Mouse (Mus musculus) liver, embryonic 12.5 days (tissue): Measurements from ENCODE around the gene Rasd2. TPM values are rescaled to one million over a fixed set of nuclear protein-coding genes. Genes with fewer than 3 reads are reported as not detected.

Experiments
- ATAC-seq: fragments of 200-750 bp; cut with Nextera tagmentation; 2 replicates; pipeline ENCODE4 v1.8.0; 2017; ENCODE audit warnings: moderate number of reproducible peaks, mild to moderate bottlenecking, moderate library complexity
- H3K27ac ChIP-seq: fragments of 300-500 bp; sonication (generic); 2 replicates; pipeline ENCODE4 v1.5.1; 2016; ENCODE audit warnings: mild to moderate bottlenecking
- H3K27me3 ChIP-seq: fragments of 300-500 bp; sonication (generic); replicated peaks from 2 replicates; pipeline ENCODE4 v1.6.1; 2016; ENCODE audit warnings: mild to moderate bottlenecking, moderate library complexity
- H3K36me3 ChIP-seq: fragments of 300-500 bp; sonication (generic); 2 replicates; pipeline ENCODE4 v1.6.1; 2016; ENCODE audit warnings: mild to moderate bottlenecking, moderate library complexity
- H3K4me1 ChIP-seq: fragments of 300-500 bp; sonication (generic); 2 replicates; pipeline ENCODE4 v1.6.1; 2016
- H3K4me2 ChIP-seq: fragments of 300-500 bp; sonication (generic); 2 replicates; pipeline ENCODE4 v1.6.1; 2016; ENCODE audit warnings: mild to moderate bottlenecking, moderate library complexity
- H3K4me3 ChIP-seq: fragments of 300-500 bp; sonication (generic); 2 replicates; pipeline ENCODE4 v1.5.1; 2016; ENCODE audit warnings: mild to moderate bottlenecking, moderate library complexity
- H3K9ac ChIP-seq: fragments of 300-500 bp; sonication (generic); 2 replicates; pipeline ENCODE4 v1.6.1; 2016; ENCODE audit warnings: mild to moderate bottlenecking, moderate library complexity
- H3K9me3 ChIP-seq: fragments of 300-500 bp; sonication (generic); replicated peaks from 2 replicates; pipeline ENCODE4 v1.6.1; 2016; ENCODE audit warnings: mild to moderate bottlenecking, moderate library complexity
- WGBS: fragments of 180-500 bp; shearing (Covaris S2); methylation state at CpG from one replicate; pipeline ENCODE4 v1.1.7; 2016; ENCODE audit not compliant: insufficient replicate concordance; 5-methylcytosine and 5-hydroxymethylcytosine counted together
- polyA plus RNA-seq: library from polyadenylated mRNA; unstranded; fragments of >200 nt; fragmentation: Nextera tagmentation; extraction: Ambion mirVana; gene quantifications from 2 replicates; pipeline ENCODE4 v1.2.1, GENCODE M21; 2016

Gene Rasd2
- 0.07 and 0.10 TPM in 2 replicates for polyA plus RNA-seq

DNA sequence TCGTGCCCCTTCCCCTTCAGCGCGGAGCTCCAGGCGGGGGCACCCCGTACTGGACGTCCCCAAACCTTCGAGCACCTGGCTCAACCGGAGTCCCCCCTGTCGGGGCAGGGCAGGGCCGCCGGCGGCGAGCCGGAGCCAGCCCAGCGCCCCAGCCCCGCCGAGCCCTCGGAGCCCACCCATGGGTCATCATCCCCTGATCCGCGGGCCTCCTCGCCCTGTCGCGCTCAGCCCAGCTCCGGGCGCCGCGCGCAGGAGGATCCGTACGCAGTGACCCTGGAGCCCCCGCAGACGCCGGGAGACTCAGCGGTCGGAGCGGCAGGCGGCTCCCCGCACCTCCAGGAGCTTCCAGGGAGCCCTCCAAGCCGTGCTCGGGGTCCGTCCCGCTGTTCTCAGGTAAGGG lies at the start of gene Rasd2:
Gene Rasd2 (plus strand): TSS at position 259 of the 400 bp plus-strand sequence.
- no peak within 1 kb of the TSS for H3K27ac ChIP-seq
- H3K27me3 ChIP-seq: peaks cover 90% of the 10 kb centered on the region

DNA sequence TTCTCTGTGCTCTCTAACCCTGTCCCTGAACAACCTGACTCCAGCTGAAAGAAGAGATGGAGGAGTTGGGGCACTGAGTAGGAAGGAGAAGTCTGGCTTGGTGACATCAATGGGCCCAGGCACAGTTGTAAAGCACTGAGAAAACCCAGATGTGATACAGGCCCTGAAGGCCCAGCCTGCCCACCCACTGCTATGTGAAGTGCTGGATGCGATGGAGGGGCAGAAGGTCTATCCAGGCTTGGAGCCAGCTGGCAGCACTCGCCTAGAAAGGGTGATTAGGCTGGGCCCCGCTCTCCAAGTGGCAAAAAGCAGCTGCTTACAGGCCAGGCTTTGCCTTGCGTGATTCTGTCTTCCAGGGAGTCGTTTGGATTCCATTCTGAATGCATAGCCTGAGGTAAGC lies 44.4 kb upstream of the Rasd2 start:
- no peak overlapping the region for H3K27ac ChIP-seq
- H3K4me2 ChIP-seq: no peak overlapping the region
- H3K36me3 ChIP-seq: no peaks in the 10 kb centered on the region
- 63% methylated on average over 5 of the region's 5 CpGs for WGBS
- H3K4me3 ChIP-seq: no peak overlapping the region
- ATAC-seq: no peak
- H3K9me3 ChIP-seq: no peaks in the 10 kb centered on the region
- H3K4me1 ChIP-seq: no peaks in the 10 kb centered on the region
- H3K27me3 ChIP-seq: no peaks in the 10 kb centered on the region; the same call in 1 of the 2 replicates
- no peak overlapping the region for H3K9ac ChIP-seq

More for the DNA sequence above, at the start of gene Rasd2:
- Histone ChIP-seq H3K4me3 (peak within 1 kb of the TSS; percentile 50), H3K9me3 (no peaks in the 10 kb centered on the region), H3K36me3 (no peaks in the 10 kb centered on the region), H3K9ac (no peak within 1 kb of the TSS), H3K4me1 (peaks cover 14% of the 10 kb centered on the region), H3K4me2 (peak within 1 kb of the TSS; percentile 74)
- no peak for ATAC-seq
- 2% methylated on average over 41 of the region's 42 CpGs for WGBS

DNA sequence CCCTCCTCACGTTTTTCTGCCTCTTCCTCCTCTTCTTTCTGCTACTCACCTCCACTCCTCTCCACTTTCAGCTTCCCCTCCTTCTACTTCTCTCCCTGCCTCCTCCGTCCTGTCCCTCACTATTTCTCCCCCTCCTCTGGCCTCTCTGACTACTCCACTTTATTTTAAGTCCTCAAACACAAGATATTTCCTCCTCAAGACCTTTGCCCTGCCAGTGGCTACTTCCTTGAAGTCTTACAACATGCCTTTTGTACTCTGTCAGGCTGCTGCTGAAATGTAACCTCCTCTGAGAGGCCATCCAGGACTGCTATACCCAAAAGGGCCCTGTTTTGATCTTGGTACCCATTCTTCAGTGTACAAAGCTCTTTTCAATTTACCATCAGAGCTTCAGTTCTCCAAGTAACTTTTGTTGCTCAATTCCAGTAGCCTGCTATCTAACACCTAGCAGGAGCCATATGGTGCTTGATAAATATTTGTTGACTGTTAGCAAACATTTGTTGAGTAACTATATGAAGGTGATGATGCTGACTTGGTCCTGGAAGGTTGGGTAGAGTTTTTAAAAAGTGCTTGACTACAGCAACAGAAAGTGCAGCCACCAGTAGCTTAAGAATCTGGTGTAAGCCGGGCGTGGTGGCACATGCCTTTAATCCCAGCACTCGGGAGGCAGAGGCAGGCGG lies 41.6 kb upstream of the Rasd2 start:
- Histone ChIP-seq H3K9me3 (no peaks in the 10 kb centered on the region), H3K4me2 (no peak overlapping the region), H3K4me3 (no peak overlapping the region), H3K27ac (no peak overlapping the region), H3K9ac (no peak overlapping the region), H3K36me3 (no peaks in the 10 kb centered on the region), H3K4me1 (no peaks in the 10 kb centered on the region), H3K27me3 (no peaks in the 10 kb centered on the region)
- no peak for ATAC-seq
- WGBS: 52% methylated on average over 6 of the region's 6 CpGs

DNA sequence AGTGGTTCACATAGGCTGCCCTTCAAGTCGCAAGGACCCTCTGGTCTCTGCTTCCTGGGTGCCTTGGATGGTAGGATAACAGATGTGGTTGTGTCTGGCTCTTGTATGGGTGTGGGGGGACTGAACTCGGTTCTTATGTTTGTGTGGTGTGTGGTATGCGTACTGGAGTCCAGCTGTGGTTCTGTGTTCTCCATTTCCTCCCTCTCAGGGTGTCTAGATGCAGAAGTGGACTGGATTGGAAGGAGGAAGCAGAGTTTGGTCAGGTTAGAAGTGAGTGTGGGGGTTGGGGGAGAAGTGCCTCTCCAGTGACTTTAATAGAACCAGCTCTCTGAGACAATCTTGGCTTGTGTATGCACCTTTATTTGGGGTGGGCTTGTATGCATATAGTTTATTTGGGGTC lies 20.7 kb upstream of the Rasd2 start:
- Histone ChIP-seq H3K27me3 (no peaks in the 10 kb centered on the region), H3K4me2 (no peak overlapping the region), H3K4me3 (no peak overlapping the region), H3K36me3 (no peaks in the 10 kb centered on the region), H3K9ac (no peak overlapping the region), H3K9me3 (no peaks in the 10 kb centered on the region), H3K4me1 (no peaks in the 10 kb centered on the region), H3K27ac (no peak overlapping the region)
- ATAC-seq: no peak
- WGBS: 29% methylated on average over 3 of the region's 3 CpGs

DNA sequence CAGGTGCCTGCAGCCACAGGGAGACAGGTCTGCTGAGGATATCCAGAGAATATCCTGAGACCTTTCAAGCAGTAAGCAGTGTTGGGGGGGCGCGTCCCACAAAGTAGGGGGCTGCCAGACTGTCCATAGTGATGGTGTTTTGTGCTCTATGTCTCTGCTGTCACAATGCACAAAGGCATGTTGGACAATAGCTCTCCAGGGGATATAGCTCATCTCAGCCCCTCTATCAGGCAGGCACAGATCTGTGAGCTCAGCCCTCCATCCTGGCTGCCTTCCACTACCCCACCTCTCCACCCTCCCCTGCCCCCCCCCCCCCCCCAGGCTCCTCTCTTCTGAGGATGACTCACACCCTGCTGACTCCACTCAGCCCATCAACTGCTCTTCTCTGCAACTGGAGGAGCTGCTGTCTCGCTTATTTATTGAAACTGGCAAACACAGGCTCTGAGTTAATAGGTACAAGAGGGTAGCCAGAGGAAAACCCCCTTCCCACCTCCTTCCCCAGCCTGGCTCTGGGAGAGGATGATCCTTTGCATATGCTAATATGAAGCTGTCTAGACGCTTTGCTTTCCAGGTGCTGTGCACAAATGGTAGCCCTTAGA lies 19.2 kb upstream of the Rasd2 start:
- no peaks in the 10 kb centered on the region for H3K27me3 ChIP-seq
- no peaks in the 10 kb centered on the region for H3K36me3 ChIP-seq
- no peaks in the 10 kb centered on the region for H3K9me3 ChIP-seq
- 33% methylated on average over 4 of the region's 4 CpGs for WGBS
- no peak for ATAC-seq
- no peak overlapping the region for H3K27ac ChIP-seq
- no peak overlapping the region for H3K4me3 ChIP-seq
- no peaks in the 10 kb centered on the region for H3K4me1 ChIP-seq
- no peak overlapping the region for H3K9ac ChIP-seq
- H3K4me2 ChIP-seq: no peak overlapping the region

DNA sequence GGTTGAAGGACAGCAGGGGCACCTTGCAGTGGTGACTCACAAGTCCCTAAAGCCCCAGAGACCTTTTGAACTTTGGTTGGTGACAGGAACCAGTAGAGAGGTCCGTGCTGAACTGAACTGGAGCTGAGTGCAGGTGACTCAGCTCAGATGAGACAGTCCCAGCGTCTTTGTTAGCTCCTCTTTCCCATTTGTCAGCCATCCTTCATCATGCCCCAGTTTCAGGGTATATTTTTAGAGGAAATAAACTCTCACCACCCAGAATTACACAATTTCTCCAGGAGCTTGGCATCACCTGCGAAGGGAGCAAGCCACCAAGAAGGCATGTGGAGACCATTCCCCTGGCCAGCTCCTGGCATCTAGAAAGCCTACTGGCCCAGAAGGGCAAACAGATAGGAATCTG lies 16.6 kb upstream of the Rasd2 start:
- Histone ChIP-seq H3K4me2 (no peak overlapping the region), H3K36me3 (no peaks in the 10 kb centered on the region), H3K4me1 (no peaks in the 10 kb centered on the region), H3K27ac (no peak overlapping the region), H3K9me3 (no peaks in the 10 kb centered on the region), H3K27me3 (no peaks in the 10 kb centered on the region), H3K4me3 (no peak overlapping the region), H3K9ac (no peak overlapping the region)
- WGBS: 48% methylated on average over 3 of the region's 3 CpGs
- ATAC-seq: no peak

DNA sequence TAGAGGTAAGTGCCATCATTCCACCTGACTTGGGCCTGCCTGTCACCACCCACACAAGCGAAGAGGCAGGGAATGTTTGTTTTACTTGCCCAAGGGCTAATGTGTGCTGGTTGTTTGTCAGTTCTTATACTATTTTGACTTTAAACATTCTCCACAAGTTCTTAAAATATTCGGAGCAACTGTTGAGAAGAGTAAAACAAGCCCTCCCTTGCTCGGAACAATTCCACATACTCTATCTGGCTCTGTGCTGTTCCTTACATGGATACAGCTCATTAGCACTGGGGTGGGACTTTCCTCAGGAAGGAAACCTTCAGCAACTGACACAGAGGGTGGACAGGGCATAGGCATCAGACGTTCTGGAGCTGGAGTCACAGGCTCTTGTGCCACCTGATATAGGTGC lies 15.9 kb upstream of the Rasd2 start:
- Histone ChIP-seq H3K4me3 (no peak overlapping the region), H3K4me1 (no peaks in the 10 kb centered on the region), H3K9me3 (no peaks in the 10 kb centered on the region), H3K27ac (no peak overlapping the region), H3K9ac (no peak overlapping the region), H3K27me3 (no peaks in the 10 kb centered on the region), H3K4me2 (no peak overlapping the region), H3K36me3 (no peaks in the 10 kb centered on the region)
- 51% methylated on average over 4 of the region's 4 CpGs for WGBS
- no peak for ATAC-seq

DNA sequence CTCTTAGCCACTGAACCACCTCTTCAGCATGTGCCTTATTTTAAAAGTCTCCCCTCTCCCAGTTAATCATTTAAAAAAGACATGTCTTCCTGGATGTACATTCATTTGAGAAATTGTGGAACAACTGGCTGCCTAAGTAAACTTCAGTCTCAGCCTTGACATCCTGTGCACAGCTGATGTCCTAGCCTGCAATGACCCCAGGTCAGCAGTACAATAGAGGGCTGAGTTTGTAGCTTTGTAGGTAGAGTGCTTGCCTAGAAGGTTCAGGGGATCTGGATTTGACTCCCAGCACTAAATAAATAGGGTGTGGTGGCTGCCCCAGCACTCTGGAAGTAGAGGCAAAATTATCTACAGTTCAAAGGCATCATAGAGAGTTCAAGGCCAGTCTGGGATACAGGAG lies 15.4 kb upstream of the Rasd2 start:
- H3K36me3 ChIP-seq: no peaks in the 10 kb centered on the region
- no peak overlapping the region for H3K9ac ChIP-seq
- H3K9me3 ChIP-seq: no peaks in the 10 kb centered on the region
- ATAC-seq: no peak
- no peak overlapping the region for H3K4me3 ChIP-seq
- H3K4me1 ChIP-seq: no peaks in the 10 kb centered on the region
- no peak overlapping the region for H3K27ac ChIP-seq
- no peaks in the 10 kb centered on the region for H3K27me3 ChIP-seq
- no peak overlapping the region for H3K4me2 ChIP-seq

DNA sequence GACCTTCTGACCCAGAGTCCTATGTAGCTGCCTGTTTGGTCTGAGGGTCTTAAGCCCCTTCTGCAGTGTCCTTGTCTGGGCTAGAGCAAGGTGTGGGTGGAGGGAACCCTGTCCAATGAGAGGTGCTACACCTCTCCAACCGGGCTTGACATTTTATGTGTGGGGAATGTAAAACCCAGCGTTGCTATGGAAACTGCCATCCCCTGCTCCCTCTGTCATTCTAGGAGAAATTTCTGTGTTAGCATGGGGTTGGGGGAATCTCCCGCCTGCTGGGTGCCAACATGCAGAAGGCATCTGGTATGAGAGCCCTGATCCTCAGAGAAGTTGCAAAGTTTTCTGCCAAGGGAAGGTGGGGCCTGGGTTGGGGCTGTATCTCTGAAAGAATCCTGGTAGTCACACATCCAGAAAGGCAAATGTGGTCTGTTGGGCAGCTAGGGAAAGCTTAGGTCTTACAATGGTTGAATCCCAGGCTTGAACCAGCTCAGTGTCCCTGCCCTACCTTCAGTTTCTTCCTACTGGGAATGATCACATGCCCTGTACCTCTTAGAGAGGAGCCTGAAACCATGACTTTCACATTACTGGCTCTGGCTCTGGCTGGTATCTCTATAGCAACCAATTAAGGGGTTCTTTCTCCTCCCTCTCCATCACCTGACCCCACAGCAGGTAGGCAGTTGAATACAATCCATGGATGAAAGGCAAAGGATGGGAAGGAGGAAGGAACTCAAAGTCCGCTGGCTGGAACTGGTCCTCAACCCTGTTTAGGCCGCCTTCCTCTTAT lies 14.6 kb upstream of the Rasd2 start:
- Histone ChIP-seq H3K9ac (no peak overlapping the region), H3K36me3 (no peaks in the 10 kb centered on the region), H3K9me3 (no peaks in the 10 kb centered on the region), H3K4me3 (no peak overlapping the region), H3K27me3 (no peaks in the 10 kb centered on the region), H3K27ac (no peak overlapping the region), H3K4me1 (no peaks in the 10 kb centered on the region), H3K4me2 (no peak overlapping the region)
- 51% methylated on average over 5 of the region's 5 CpGs for WGBS
- ATAC-seq: no peak

DNA sequence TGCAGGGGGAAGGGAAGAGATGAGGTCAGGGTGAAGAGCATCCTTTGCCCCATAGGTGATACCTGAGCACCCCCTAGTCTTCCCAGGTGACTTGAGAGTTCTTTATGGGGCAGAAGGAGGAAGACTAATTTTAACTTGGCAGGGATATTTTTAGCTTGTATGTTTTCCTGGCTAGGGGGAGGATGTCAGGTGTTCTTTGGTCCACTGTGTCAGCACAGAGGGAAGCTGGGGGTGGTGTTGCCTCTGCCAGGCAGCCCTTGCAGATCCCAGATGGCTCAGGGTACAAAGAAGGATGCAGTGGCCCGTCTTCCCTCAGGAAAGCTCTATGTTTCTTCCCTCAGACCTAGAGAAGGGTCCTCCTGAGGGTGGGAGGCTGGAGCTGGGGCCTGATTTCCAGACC lies 13.8 kb upstream of the Rasd2 start:
- 24% methylated on average over 1 of the region's 1 CpGs for WGBS

DNA sequence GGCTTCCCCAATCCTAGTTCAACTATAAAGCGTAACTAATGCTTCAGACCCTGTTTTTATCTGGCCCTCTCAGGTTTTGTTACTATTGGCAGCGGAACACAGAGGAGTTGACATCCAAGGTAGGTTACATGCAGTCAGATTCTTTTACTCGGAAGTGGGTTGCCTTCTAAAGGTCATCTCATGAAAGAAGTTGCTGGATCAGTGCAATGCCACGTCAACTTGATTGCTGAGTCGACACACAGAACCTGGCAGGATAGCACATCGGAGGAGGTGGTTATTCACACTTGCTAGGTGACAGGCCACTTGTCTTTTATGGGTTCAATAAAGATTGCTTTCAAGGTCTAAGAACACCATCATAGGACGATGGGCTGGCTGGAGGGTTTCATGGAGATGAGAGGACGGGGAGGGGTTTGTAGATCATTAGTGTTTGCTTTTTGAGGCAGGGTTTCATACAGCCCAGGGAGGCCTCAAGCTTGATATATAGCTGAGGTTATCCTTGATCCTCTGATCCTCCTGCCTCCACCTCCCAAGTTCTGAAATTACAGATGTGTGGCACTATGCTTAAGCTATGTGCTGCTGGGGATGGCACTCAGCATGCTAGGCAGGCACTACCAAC lies 11.6 kb upstream of the Rasd2 start:
- no peak for ATAC-seq

More for the DNA sequence above, 13.8 kb upstream of the Rasd2 start:
- Histone ChIP-seq H3K9ac (no peak overlapping the region), H3K9me3 (no peaks in the 10 kb centered on the region), H3K27ac (no peak overlapping the region), H3K27me3 (no peaks in the 10 kb centered on the region), H3K4me2 (no peak overlapping the region), H3K4me1 (no peaks in the 10 kb centered on the region), H3K36me3 (no peaks in the 10 kb centered on the region), H3K4me3 (no peak overlapping the region)
- no peak for ATAC-seq

DNA sequence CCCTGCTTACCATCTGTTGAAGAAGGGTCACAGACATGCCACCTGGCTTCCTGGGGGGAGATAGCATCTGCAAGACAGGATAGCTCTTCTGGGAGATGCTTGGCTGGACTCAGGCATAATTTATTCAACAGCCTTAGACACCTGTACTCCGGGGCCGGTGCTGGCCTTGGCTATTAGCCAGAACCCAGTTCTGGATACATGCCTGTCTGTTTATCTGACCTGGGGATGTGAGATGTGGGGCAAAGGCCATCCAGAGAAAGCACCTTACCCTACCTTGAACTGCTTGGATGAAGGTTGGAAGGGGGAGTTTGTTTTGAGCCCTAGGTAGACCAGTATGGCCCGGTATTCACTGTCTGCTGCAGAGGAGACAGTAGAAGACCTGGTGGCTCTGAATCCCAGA lies 10.8 kb upstream of the Rasd2 start:
- ATAC-seq: no peak
- no peaks in the 10 kb centered on the region for H3K4me1 ChIP-seq

More for the DNA sequence above, 11.6 kb upstream of the Rasd2 start:
- no peak overlapping the region for H3K4me3 ChIP-seq
- no peaks in the 10 kb centered on the region for H3K36me3 ChIP-seq
- H3K9me3 ChIP-seq: no peaks in the 10 kb centered on the region
- no peaks in the 10 kb centered on the region for H3K4me1 ChIP-seq
- no peak overlapping the region for H3K27ac ChIP-seq
- H3K9ac ChIP-seq: no peak overlapping the region
- H3K27me3 ChIP-seq: no peaks in the 10 kb centered on the region
- WGBS: 68% methylated on average over 8 of the region's 8 CpGs
- no peak overlapping the region for H3K4me2 ChIP-seq

More for the DNA sequence above, 10.8 kb upstream of the Rasd2 start:
- 85% methylated on average over 3 of the region's 3 CpGs for WGBS
- Histone ChIP-seq H3K4me2 (no peak overlapping the region), H3K27me3 (no peaks in the 10 kb centered on the region), H3K4me3 (no peak overlapping the region), H3K9me3 (no peaks in the 10 kb centered on the region), H3K9ac (no peak overlapping the region), H3K27ac (no peak overlapping the region), H3K36me3 (no peaks in the 10 kb centered on the region)
